Mouse (Mus musculus) bone marrow macrophage, adult 2 months (primary cell): ENCODE measurements around the gene Fgd2.

Experiments
- CTCF ChIP-seq: IDR thresholded peaks from 2 replicates; pipeline ENCODE4 v1.5.1; 2012; ENCODE audit warnings: low read depth, mild to moderate bottlenecking, low read length, moderate library complexity
- POLR2A ChIP-seq: IDR thresholded peaks from 2 replicates; pipeline ENCODE4 v1.6.1; 2012; ENCODE audit warnings: mild to moderate bottlenecking, low read depth, low read length, borderline replicate concordance

DNA sequence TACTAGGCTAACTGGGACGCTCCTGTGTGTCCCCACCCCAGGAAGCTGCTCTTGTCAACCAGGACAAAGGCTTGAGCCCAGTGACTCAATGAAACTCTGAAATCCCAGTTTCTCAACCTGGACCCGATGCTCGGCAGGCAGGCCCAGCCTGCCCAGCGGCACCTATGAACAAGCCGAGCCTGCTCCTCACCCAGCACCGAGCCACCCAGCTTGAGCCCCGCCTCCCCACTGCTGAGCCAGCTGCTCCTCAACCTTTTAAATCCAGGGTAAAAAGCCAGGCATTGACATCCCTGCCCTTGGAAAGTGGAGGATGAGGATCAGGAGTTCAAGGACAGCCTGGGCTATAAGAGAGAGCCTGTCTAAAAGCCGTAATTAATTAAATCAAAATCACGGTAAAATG lies 64.6 kb downstream of the Fgd2 start:
- no peak for TF ChIP-seq POLR2A
- no peak for TF ChIP-seq CTCF
